Mouse (Mus musculus) thymus, adult 2 months (tissue): ENCODE data around the gene Mthfd1l.

Source experiments
- CTCF ChIP-seq: fragments of 200-500 bp; IDR thresholded peaks from 2 replicates; pipeline ENCODE4 v1.5.1; 2012; ENCODE audit warnings: mild to moderate bottlenecking, control low read depth, low read length, moderate library complexity, borderline replicate concordance; ENCODE audit not compliant: control insufficient read depth, poor library complexity, insufficient read depth; ENCODE audit errors: extremely low read depth
- POLR2A ChIP-seq: fragments of 200-500 bp; IDR thresholded peaks from 2 replicates; pipeline ENCODE4 v1.6.1; 2012; ENCODE audit warnings: mild to moderate bottlenecking, low read length, control low read depth, moderate library complexity; ENCODE audit not compliant: control insufficient read depth, poor library complexity, insufficient read depth; ENCODE audit errors: extremely low read depth

DNA sequence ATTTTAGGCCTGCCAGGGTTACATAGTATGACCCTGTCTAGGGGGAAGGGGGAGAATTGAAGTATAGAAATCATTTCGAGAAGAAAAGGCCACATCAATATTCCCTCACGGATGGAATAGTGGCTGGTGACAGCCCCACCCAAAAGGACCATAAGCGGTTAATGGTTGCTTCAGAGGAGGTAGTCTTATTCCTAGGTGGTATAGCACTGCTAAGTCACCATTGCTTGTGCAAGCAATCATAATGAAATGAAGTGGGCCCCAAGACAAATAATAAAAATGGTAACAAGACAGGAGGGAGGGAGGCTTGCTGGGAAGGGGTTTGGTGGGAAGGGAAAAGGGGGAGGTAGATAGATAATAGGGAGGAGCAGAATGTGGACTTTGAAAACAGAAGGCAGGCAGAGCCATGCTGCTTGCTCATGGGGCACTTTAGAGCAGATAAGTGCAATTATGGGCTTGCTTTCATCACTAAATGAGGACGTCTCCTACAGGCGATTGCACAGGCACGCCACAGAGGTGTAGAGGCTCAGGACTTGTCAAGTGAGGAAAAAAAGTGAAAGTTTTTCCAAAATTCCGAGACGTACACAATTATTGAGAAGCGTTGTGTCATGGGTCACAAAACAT is 105.4 kb downstream of the Mthfd1l start:
- no peak for TF ChIP-seq POLR2A
- no peak for TF ChIP-seq CTCF
